Mouse (Mus musculus) liver, adult 2 months (tissue): ENCODE measurements at regions not wholly inside any gene's neighbourhood (a gene's known extent, or its start where the extent isn't known, plus 50 kb on each side); places are given as distances from the start of the nearest gene placed in this dataset.

Experiments used
- CTCF ChIP-seq: fragments of 200-500 bp; IDR thresholded peaks from 2 replicates; pipeline ENCODE4 v1.5.1; 2011; ENCODE audit warnings: low read depth, low read length, control low read depth
- POLR2A ChIP-seq: fragments of 200-500 bp; IDR thresholded peaks from 2 replicates; pipeline ENCODE4 v1.6.1; 2011; ENCODE audit warnings: low read length, control low read depth; ENCODE audit not compliant: insufficient read depth; ENCODE audit errors: extremely low read depth

- TF ChIP-seq CTCF = no peak
- no peak for TF ChIP-seq POLR2A
Observed at GRCm38 (mm10) chr2:106527008-106527407, 166.1 kb upstream of the Mpped2 start.
